ENCODE assay signal across 13 mouse cellular contexts in genomic region chr1:88482142-88483099, GRCm38 (mm10). TPM values are rescaled to one million over a fixed set of nuclear protein-coding genes. Genes with fewer than 3 reads are reported as not detected.
DNase-seq lines count a peak whose midpoint lies in the region; ATAC-seq and TF ChIP-seq lines count a peak whose summit lies in the region.
"Had no signal": no experiment of that assay in that cellular context is flagged by ENCODE, and none has a peak within 500 bp of the region (broad histone marks: within the 10 kb centered on the region; RNA-seq: fewer than 3 reads in every experiment).

No protein-coding gene starts in this region.

- H3K4me1 ChIP-seq in heart, postnatal 0 days (ENCODE audit: control insufficient read depth, insufficient read depth) = peaks cover 7% of the 10 kb centered on the region
- peaks cover 7% of the 10 kb centered on the region for H3K4me1 ChIP-seq in heart, adult 2 months (ENCODE audit: control insufficient read depth, insufficient read depth, low read length)
- H3K4me1 ChIP-seq in intestine, embryonic 16.5 days (ENCODE audit: control insufficient read depth, insufficient read depth, low read length) = 0 out of 2 replicates have a peak, but pooled peaks cover 4% of the 10 kb centered on the region
- peaks cover 12% of the 10 kb centered on the region for H3K4me1 ChIP-seq in embryonic facial prominence, embryonic 10.5 days

- H3K4me2 ChIP-seq in heart, postnatal 0 days (ENCODE audit: low read depth, low read length) = peak overlapping the region; percentile 7; the same call in 1 of the 2 replicates
- no peak overlapping the region for H3K4me2 ChIP-seq in intestine, embryonic 16.5 days (ENCODE audit: low read depth, low read length)

- TF ChIP-seq CTCF in heart, postnatal 0 days (IDR thresholded peaks at IDR 0.05; ENCODE audit: low read depth) = no peak
- no peak for TF ChIP-seq CTCF in heart, adult 2 months (IDR thresholded peaks at IDR 0.05)

- ATAC-seq in heart, postnatal 0 days (ENCODE audit: insufficient read depth, low read depth) = no peak
- ATAC-seq in intestine, embryonic 16.5 days = peak; percentile 58; the same call in 1 of the 2 replicates
- peak; percentile 92 for ATAC-seq in megakaryocyte-erythroid progenitor cell, adult 5-6 weeks (replicated peaks; ENCODE audit: low FRiP score, low TSS enrichment, poor library complexity, severe bottlenecking)
- ATAC-seq in inflammation-experienced regulatory T-cells, adult 6 months = no peak
- ATAC-seq: forebrain, embryonic 16.5 days had no signal

- H3K9ac ChIP-seq in heart, postnatal 0 days (replicated peaks; ENCODE audit: low read depth, low read length) = no peak overlapping the region
- H3K9ac ChIP-seq in heart, adult 2 months (ENCODE audit: low read depth, low read length) = no peak overlapping the region
- no peak overlapping the region for H3K9ac ChIP-seq in intestine, embryonic 16.5 days (ENCODE audit: low read depth, low read length)

- intact Hi-C loops in heart, adult 2 months (cut with DNase I) = no loop called here

- no peaks in the 10 kb centered on the region for H3K36me3 ChIP-seq in heart, postnatal 0 days (replicated peaks; ENCODE audit: control insufficient read depth, insufficient read depth, low read length)
- no peaks in the 10 kb centered on the region; the same call in 1 of the 2 replicates for H3K36me3 ChIP-seq in heart, adult 2 months (ENCODE audit: control insufficient read depth, insufficient read depth, low read length)
- H3K36me3 ChIP-seq in intestine, embryonic 16.5 days (ENCODE audit: control insufficient read depth, insufficient read depth, low read length) = no peaks in the 10 kb centered on the region
- H3K36me3 ChIP-seq in embryonic facial prominence, embryonic 10.5 days (replicated peaks) = no peaks in the 10 kb centered on the region

- no peak overlapping the region for H3K27ac ChIP-seq in heart, postnatal 0 days (ENCODE audit: low read depth)
- H3K27ac ChIP-seq in heart, adult 2 months = no peak overlapping the region
- H3K27ac ChIP-seq in intestine, embryonic 16.5 days (ENCODE audit: low read length) = no peak overlapping the region
- H3K27ac ChIP-seq in embryonic facial prominence, embryonic 10.5 days (replicated peaks) = no peak overlapping the region; the same call in 1 of the 2 replicates

- WGBS in heart, postnatal 0 days = 19% methylated on average over 17 of the region's 17 CpGs
- 21% methylated on average over 17 of the region's 17 CpGs for WGBS in heart, adult 2 months
- 35% methylated on average over 17 of the region's 17 CpGs for WGBS in intestine, embryonic 16.5 days
- 86% methylated on average over 17 of the region's 17 CpGs for WGBS in embryonic facial prominence, embryonic 10.5 days

- TF ChIP-seq POLR2A in heart, adult 2 months (IDR thresholded peaks at IDR 0.05; ENCODE audit: insufficient read depth, low read depth, low read length) = no peak

- H3K4me3 ChIP-seq in heart, postnatal 0 days (ENCODE audit: low read depth, low read length) = no peak overlapping the region
- no peak overlapping the region for H3K4me3 ChIP-seq in heart, adult 2 months
- no peak overlapping the region for H3K4me3 ChIP-seq in intestine, embryonic 16.5 days (ENCODE audit: low read length)
- H3K4me3 ChIP-seq in embryonic facial prominence, embryonic 10.5 days = no peak overlapping the region

- H3K79me2 ChIP-seq in heart, adult 2 months (replicated peaks; ENCODE audit: control insufficient read depth, insufficient read depth, low read length) = no peaks in the 10 kb centered on the region

- no peak for DNase-seq in heart, postnatal 0 days (ENCODE audit: low spot score)
- DNase-seq in heart, adult 2 months = no peak
- peak; percentile 56 for DNase-seq in c-Kit-negative CD71-positive TER-119-positive erythroid progenitor cells, embryonic 14.5 days (ENCODE audit: low read depth, low spot score)
- no peak for DNase-seq in embryonic facial prominence, embryonic 10.5 days (ENCODE audit: low spot score)
- DNase-seq in thymus, postnatal 4 days = no peak
- DNase-seq: adrenal gland, adult 2 months; cerebellum, postnatal 36 days had no signal

- no peaks in the 10 kb centered on the region for H3K9me3 ChIP-seq in heart, postnatal 0 days (replicated peaks; ENCODE audit: control insufficient read depth, low read length)
- no peaks in the 10 kb centered on the region for H3K9me3 ChIP-seq in intestine, embryonic 16.5 days (ENCODE audit: control insufficient read depth, low read length)
- no peaks in the 10 kb centered on the region for H3K9me3 ChIP-seq in embryonic facial prominence, embryonic 10.5 days

- no peaks in the 10 kb centered on the region for H3K27me3 ChIP-seq in heart, postnatal 0 days (ENCODE audit: control insufficient read depth, insufficient read depth, low read length)
- H3K27me3 ChIP-seq in heart, adult 2 months (ENCODE audit: control insufficient read depth, insufficient read depth, low read length) = no peaks in the 10 kb centered on the region
- no peaks in the 10 kb centered on the region for H3K27me3 ChIP-seq in intestine, embryonic 16.5 days (replicated peaks; ENCODE audit: control insufficient read depth, insufficient read depth, low read length)
- H3K27me3 ChIP-seq in embryonic facial prominence, embryonic 10.5 days (replicated peaks; ENCODE audit: low read depth, poor library complexity, severe bottlenecking) = peaks cover 6% of the 10 kb centered on the region; the same call in 1 of the 2 replicates

- TF ChIP-seq EP300 in heart, postnatal 0 days (IDR thresholded peaks at IDR 0.05; ENCODE audit: low read depth) = no peak
- no peak for TF ChIP-seq EP300 in heart, adult 2 months (IDR thresholded peaks at IDR 0.05; ENCODE audit: insufficient read depth, low read depth, low read length)

RNA-seq across cellular contexts. Expression of gene Glrp1, which starts 27.4 kb away (rescaled TPM):
- 2.2 TPM in 1 of 2 replicates, not detected in the other for total RNA-seq in heart, postnatal 0 days (2014; rRNA removed; ENCODE audit: low replicate concordance)
- 0.26 and 0.41 TPM in 2 replicates for polyA plus RNA-seq in heart, postnatal 0 days (2015; fragmentation: Nextera tagmentation; extraction: Ambion mirVana)
- under 1 TPM in 1 of 2 experiments, not detected in 1; 0.16 TPM for total RNA-seq in heart, adult 2 months (2021)
- 0.08 TPM in 1 of 2 replicates, not detected in the other for polyA plus RNA-seq in heart, adult 2 months (2012; rRNA removed)
- polyA plus RNA-seq in intestine, embryonic 16.5 days (2015; fragmentation: Nextera tagmentation; extraction: Ambion mirVana) = not detected in 2 replicates
- total RNA-seq in megakaryocyte-erythroid progenitor cell, adult 5-6 weeks (2014; fragmentation: Nextera tagmentation) = 1.7 TPM in 1 of 2 replicates, not detected in the other
- 0.23 and 1.6 TPM in 2 replicates for total RNA-seq in megakaryocyte-erythroid progenitor cell, adult 5-6 weeks (2017)
- 0.12 TPM in 1 of 2 replicates, not detected in the other for polyA plus RNA-seq in embryonic facial prominence, embryonic 10.5 days (2016; fragmentation: Nextera tagmentation; extraction: Ambion mirVana)
- not detected for polyA plus RNA-seq in inflammation-experienced regulatory T-cells, adult 6 months (2017; shearing (Covaris generic))
- total RNA-seq: adrenal gland, adult 2 months had no signal
- polyA plus RNA-seq: adrenal gland, adult 2 months; forebrain, embryonic 16.5 days; small intestine, adult 2 months; urinary bladder, adult 2 months had no signal

Comparison
In these comparisons a context has a peak if more than half of its experiments do, and no peak if none do; other contexts are left out.
1. ATAC-seq: peak in intestine, embryonic 16.5 days (single experiment) and megakaryocyte-erythroid progenitor cell, adult 5-6 weeks (single experiment); none in heart, postnatal 0 days (single experiment) and inflammation-experienced regulatory T-cells, adult 6 months (single experiment).